Mouse (Mus musculus) urinary bladder, postnatal 36 days (tissue): ENCODE measurements around the gene Gm28372.

ENCODE experiments used
- DNase-seq, 2 experiments: peaks; one replicate each; pipeline ENCODE4 v3.0.0; 2022; ENCODE audit warnings: low spot score in 2 of 2, mixed read lengths in 1 of 2

Gm28372 gene

DNA sequence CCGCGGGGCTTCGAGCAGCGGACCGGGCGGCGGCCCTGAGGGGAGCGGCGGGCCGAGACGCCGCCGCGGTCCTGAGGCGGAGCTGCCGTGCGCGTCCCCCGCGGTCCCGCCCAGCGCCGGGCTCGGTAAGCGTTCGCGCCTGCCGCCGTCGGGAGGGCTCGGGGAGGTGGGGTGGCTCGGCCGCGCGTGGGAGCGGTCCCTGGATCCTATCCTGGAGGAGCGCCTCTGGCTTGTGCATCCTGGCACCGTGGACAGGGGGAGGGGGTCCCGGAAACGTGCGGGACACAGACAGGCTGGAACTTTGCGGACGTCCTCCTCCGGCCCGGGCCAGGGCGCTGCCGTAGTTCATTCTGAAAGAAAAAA lies 45.4 kb downstream of the Gm28372 start:
- DNase-seq: peak; percentile 71 to 72

DNA sequence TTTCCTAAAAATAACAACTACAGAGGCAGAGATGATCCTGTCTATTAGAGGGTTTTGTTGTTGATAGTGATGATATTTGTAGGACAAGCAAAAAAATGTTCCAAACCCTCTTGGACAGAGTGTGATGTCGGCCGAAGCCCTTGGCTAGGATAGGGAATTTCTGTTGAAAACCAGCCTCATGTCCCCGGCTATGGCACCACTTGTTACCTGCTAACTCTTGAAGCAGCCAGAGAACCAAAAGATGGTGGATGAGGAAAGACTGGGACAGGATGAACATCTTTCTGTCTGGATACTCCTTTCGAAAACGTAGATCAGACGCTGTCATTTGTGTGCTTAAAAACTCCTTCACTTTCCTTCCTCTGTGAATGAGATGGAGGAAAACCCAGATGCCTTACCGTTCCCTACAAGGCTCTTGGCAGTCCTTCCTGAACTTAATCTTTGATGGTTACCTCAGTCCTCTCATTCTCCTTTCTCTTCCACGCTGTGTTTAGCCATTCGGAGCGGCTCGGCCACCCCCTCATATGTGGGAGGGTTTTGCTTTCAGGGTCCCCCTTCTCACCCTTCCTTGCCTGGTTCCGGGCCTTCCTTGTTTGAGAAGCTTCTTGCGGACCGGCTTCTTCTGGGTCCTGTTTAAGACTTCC lies 46.2 kb downstream of the Gm28372 start:
- no peak for DNase-seq

DNA sequence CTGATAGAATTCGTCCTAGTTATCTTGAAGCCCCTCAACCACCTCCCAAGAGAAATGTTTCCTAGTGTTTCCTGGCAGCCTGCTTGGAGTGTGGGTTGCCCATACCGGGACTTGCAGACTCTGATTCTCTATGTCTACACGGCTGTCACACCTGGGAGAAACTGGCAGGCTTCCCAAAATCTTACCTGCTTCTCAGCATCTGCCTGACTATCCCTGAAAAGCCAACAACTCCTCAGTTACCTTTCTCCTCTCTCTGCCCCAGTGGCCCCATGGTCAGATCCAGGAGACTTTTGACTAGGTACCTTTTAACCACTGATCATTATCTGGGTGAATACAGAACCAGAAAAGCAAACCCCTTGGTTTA lies 46.7 kb downstream of the Gm28372 start:
- DNase-seq: no peak

DNA sequence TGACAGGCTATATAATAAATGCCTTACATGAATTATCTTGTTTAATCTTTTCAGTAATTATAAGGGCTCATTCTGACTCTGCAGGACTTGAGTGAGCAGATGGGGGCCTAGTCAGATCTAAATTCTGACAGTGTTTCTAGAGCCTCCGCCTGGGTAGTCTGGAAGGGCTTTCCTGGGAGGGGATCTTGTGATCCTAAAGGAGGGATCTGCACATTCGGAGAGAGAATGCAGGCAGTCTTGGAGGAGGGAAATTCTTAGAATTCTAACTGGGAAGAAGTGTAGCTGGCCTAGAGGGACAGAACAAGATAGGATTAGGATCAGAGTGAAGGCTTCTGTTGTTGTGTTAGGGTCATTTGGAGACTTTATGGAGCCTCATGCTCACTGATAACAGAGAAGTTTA lies 47.2 kb downstream of the Gm28372 start:
- no peak for DNase-seq

DNA sequence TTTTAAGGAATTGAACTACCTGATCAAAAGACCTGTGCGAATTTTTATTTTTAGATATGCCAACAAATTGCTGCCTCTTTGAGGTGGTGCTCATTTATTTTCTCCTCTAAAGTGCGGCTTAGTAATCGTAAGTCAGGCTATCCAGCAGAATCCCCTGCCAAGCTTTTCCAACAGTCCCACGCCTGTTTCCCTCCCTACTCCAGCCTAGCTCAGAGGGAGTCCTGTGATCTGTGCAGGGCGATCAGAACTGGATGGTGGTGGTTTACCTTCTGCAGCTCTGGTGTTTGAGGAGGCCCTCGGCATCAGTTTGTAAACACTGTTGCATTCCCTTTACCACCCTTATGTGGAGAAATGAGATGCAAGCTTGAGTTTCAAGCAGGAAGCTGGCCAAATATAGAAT lies 48.4 kb downstream of the Gm28372 start:
- no peak for DNase-seq

DNA sequence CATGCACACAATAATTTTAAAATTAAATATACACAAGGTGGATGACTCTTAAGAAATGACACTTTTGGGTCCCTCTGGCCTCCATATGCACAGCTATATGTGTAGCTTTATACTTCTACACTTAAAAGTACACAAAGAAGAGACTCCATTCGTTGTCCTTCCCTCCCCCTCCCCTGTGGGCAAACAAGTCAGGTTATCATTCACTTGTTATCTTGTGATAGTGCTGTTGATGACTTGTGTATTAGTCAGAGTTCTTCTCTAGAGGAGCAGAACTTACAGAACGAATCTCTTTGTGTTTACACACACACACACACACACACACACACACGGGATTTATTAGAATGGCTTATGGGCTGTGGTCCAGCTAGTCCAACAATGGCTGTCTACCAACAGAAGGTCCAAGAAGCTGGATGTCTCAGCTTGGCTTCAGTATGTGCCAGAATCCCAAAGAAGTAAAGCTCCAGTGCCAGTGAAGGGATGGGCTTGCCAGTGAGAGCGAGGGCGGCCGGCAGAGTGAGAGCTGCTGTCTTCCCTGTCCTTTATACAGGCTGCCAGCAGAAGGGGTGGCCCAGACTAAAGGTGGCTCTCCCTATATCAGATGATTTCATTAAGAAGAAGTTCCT lies 49.8 kb downstream of the Gm28372 start:
- peak in 1 of 2 experiments; percentile 32 for DNase-seq
